Mouse (Mus musculus): ENCODE data around the gene Shprh.
"Not testable (repeated sequence)": the region's sequence is repeated elsewhere in the genome, so short reads cannot be mapped to it uniquely, and the experiment has no call there.

Gene Shprh

DNA sequence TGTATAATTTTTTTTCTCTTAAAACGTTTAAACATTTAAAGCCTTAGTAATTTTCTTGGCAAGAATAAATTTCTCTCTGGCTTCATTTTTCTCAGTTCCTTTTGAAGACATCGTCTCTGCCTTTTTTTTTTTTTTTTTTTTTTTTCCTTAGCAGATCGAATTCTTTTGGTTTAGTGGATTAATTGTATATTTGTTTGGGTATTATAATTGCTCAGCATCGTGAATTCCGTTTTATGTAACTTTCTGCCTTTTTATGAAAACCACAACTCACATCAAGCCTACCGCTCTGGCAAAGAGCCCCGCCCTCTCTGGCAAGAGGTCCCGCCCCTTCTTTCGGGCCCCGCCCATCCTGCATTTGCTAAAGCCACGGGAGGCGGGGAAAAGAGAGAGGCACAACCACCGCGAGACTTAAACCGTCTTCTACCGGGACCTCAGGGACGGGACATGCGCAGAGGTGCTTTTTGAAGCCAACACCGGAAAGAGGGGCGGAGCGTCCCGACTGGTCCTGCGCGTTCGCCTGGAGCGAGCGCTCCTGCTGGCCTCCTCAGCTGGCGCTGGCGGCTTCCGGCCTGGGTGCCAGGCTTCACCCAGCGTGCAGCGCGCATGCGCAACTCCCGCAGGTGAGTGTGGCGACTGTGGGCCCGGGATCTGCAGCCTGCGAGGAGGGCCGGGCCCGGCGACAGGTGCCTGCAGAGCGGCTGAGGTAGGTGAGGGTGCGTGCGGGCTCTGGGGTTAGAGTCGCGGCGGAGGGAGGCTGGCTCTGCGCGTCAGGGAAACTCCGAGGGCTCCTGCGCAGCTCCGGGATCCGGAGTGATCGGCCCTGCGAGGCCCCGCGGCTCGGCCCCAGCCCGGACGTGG is at the start of gene Shprh:
Gene Shprh (plus strand): TSS at position 544 of the 858 bp plus-strand sequence.
- DNase-seq, result peak; percentile 96

DNA sequence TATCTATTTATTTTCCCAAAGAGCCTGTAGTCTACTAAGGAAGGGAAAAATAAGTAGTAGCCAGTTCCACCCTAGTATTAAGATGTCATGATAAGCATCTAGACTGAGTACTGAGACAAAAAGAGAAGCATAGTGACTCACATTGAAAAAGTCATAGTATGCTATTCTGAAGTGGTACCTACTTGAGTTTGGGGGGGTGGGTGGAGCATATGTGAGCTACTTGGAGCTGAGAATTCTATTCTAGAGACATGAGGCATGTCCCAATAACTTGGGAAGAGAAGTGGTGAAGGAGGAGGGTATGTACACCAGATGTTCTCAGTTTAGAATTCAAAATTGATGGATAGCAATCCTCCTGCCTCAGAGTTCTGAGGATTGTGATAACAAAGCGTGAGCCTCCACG is 27.4 kb upstream of the Shprh start:
- DNase-seq, result no peak

DNA sequence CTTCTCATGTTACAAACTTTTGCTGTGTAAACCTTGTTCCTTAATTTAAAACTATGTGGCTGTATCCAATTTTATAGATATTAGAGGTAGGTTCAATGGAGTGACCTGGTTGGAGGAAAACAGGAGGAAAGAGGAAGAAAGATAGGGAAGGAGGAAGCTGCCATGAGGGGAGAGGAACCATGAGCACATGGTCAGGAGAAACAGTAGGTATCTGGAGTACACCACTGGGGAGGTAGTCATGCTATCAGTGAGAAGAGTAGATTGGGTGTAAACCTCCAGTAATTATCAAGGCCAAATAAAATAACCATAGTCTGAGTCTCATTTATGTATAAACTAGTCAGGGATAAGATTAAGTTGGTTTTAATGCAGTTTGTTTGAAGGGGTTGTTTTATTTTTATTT is 3.6 kb upstream of the Shprh start:
- DNase-seq, result no peak

DNA sequence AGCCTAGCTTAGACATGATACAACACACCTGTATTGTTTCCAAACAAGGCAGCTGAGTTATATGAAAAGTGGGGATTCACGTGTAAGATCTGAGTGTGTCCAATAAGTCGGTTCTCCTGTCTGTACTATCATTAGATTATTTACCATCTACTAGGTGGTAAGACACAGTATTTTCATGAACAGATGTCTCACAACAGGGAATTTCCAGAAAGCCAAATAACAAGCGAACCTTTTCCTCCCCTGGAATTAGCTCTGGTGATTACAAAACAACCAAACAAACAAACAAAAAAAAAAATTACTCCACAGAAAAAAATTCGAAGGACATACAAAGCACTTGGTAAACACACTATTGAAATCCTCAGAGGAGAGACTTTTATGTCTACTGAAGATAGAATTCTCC is 781 bp upstream of the Shprh start:
- no peak for DNase-seq

DNA sequence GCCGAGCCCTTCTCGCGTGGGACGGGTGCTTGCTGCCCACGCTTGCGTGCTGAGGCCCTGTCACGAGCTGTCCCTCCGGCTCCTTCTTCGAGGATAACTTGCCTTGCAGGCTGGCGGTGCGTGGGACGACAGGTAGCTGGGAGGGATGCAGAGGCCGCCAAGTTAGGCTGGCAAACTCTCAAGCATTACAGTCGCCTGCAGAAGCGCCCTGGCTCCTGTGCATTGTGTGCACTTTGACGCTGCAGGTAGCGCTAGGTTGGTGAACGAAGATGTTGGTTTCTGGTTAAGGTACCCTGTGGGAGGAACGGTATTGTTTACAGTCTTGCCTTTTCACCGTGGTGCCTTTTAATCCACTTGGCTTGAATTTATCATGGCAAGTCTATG is 507 bp downstream of the Shprh start:
- DNase-seq, result no peak

DNA sequence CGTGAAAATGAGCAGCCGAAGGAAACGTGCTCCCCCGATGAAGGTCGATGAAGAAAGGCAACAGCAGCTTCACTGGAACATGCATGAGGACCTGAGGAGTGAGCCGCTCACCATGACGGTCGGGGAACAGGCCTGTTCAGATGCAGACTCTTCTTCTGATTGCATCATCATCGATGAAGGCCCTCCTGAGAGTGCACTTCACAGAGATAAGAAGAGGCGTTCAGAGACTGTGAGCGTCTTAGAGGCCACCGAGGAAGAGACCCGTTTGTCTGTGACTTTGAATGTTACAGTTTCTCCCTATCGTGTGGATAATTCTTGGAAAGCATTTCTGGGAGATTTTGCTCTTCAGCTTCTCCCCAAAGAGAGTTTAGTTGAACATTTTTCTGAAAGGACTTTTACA is 2.4 kb downstream of the Shprh start:
- no peak for DNase-seq

DNA sequence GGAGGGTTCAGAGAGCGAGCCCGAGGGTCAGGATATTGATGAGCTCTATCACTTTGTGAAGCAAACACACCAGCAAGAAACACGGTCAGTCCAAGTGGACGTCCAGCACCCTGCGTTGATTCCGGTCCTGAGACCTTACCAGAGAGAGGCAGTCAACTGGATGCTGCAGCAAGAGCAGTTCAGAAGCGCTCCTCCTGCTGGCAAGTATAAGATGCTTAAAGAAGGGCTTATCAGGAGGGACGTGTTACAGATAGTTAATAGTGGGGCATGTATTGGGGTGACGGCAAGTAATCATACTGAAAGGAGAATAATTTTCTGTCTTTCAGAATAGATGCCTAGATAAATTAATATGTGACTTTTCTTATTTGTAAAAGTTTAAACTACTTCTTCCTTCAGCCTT is 7.8 kb downstream of the Shprh start:
- no peak for DNase-seq

DNA sequence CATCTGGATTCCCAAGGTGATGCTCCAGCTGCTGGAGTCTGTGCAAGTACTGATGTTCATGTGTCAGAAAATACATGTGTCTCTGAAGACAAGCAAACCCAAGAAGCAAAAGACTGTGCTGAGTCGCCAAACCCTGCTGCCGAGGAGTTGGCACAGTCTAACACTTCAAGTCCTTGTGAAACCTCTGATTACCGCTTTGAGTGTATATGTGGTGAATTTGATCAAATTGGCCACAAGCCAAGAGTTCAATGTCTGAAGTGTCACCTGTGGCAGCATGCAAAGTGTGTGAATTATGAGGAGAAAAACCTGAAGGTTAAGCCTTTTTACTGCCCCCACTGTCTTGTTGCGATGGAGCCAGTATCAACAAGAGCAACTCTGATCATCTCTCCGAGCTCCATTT is 15.3 kb downstream of the Shprh start:
- no peak for DNase-seq

DNA sequence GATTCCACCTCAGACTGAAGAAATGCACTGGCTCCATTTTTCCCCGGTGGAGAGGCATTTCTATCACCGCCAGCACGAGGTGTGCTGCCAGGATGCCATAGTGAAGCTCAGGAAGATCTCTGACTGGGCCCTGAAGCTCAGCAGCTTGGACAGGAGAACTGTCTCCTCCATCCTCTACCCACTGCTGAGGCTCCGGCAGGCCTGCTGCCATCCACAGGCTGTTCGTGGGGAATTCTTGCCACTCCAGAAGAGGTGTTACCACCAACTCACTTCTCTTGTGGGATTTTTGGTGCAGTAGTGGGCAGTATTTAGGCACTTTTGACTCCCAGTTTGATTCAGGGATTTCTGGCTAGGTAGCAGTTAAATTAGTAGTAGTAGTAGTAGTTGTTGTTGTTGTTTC is 21.0 kb downstream of the Shprh start:
- DNase-seq, result no peak

DNA sequence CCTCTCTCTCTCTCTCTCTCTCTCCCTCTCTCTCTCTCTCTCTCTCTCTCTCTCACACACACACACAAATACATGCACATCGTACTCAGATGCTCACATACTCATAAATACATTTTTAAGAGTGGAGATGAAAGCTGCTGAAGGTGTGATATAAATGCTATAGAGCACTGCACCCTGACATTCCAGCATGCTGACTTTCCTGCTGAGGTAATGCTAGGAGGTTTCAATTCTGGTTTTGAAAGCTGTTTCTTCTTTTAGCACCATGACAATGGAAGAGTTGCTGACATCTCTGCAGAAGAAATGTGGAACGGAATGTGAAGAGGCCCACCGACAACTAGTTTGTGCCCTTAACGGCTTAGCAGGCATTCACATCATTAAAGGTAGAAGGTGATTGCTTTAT is 22.4 kb downstream of the Shprh start:
- no peak for DNase-seq

DNA sequence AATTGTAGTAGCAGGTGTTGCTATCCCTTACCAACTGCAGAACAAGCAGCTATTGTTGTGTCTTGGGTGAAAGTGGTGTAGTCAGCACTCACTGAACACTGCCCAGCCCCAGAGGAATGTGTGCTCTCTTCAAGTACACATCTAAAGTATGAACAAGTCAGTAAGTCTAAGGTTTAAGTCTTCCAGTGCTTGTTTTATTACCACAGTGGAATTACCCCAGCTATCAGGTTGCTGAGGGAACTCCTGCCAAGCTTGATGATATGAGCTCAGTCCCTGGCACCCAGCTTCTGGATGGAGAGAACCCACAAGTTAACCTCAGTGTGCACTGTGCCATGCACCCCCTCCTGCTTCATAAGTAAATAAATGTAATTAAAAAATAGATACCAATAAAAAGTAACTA is 23.3 kb downstream of the Shprh start:
- DNase-seq, result no peak

DNA sequence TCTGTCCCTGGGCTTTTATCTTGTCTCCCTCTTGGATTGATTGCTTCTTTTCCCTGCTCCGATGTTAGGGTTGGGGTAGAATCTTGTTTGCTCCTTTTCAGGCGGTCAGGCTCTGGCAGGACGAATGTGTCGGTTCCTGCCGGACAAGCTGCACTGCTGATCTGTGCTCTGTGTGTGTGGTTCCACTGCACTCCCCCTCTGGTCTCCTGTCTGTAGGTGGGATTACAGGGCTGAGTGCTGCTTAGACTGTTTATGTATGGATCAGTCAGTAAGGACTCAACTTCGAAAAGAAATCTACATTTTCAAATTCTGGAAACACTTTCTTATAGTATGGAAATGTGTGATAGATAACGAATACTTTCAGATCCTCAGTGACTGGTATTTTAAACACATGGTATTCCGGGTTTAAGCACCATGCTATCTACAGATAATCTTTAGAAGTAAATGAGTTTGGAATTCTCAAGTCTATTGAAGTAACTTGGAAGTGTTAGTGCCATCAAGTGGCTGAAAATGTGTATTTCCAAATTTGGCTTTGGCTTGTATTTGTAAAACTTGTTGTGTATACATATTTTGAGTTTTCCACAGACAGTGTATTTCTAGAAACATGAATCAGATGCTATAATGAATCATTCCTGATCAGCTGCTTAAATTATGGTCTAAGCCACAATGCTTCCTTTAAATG is 26.7 kb downstream of the Shprh start:
- no peak for DNase-seq

DNA sequence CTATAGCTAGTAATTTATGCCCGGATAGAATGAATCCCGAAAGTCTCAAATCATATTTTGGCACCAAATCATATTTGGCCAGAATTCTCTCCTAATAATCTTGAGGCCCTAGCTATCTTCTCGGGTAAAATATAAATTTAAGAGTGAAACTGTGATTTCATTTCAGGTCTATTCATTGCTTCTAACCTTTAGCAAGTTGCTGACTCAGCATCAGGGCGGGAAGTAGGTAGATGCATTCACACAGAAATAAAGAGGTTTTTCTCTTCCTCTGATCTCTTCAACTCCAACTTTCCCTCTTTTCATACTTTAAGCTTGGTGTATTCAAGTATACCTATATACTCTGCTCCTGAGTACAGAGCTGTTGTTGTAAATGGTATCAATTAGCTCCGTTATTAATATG is 30.9 kb downstream of the Shprh start:
- no peak for DNase-seq

DNA sequence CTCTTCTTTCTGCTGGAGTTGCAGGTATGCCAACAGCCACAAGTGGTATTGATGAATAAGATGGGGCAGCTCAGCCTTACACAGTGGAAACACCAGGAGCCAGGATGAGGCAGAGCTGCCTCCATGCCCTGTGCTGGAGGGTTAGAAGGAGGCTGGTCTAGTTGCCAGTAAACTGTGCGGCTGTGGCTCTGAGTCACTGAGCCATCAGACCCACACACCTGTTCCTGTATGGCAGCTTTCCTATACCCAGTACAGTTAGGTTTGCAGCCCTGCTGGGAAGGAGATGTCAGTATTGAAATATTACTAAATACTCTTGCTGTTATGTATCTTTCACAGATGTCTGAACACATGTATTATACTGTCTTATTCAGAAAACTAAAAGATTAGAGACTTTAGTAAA is 48.1 kb downstream of the Shprh start:
- DNase-seq, result no peak

DNA sequence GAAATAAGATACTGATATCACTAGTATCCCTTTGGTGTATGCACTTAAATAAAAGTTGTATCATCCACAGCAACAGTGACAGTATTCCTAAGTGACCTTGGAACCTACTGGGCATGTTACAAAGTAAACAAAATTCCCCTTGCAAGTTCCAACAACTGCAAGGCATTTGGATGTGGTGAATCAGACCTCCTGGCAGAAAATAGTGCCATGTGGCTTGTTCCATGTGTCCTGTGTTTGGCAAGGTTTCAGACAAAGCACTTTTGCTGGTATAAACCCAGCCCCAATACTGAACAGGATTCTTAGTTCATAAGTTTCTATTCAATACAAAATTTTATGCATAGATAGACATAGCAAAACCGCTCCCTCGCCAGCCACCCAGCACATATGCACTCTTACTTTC is 49.1 kb downstream of the Shprh start:
- DNase-seq, result no peak

DNA sequence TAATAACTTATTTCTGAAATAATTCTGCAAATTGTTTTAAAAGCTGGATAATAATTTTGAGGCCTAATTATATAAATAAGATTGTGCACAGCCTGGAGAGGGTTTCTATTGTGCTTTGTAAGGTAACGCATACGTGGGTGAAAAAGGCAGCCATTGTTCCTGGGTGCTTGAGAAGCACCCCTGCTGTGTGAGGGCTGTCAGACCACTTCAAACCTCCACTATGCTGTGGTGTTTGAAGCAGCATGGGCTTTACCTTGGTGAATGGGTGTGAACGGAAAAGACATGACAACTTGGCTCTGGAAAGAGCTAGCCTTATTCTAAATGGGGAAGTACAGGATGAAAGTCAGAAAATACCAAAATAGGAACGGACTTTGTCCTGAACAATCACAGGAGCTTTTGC is 50.8 kb downstream of the Shprh start:
- DNase-seq, result no peak

DNA sequence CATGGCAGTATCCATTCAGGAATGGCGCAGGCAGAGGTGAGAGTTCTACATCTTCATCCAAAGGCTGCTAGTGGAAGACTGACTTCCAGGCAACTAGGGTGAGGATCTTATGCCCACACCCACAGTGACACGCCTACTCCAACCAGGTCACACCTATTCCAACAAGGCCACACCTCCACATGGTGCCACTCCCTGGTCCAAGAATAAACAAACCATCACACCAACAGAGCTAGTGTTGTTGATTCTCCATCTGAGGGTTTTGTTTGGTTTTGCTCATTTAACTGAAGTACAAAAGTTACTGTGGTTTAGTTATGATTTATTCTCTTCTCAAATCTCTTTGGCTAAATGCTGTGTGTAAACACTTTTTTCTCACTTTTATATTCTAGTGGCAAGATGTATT is 56.7 kb downstream of the Shprh start:
- DNase-seq, result not testable (repeated sequence)

DNA sequence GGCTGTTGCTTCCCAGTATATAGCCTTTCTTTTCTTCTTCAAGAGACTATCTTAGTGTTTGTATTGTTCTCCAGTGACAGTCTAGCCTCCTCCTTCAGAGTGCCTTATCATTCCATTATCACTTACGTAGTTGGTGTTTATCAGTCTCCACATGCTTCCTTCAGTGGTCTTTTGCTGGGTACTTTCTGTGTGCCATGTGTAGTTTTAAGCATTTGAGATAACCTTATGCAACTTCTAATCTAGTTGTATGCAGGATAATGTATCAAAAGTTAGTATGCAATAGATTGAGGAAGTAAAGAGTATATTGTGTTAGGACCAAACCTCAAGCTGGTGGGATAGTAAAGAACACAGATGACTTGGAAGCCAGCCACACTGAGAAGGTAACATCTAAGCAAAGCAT is 59.4 kb downstream of the Shprh start:
- DNase-seq, result no peak

DNA sequence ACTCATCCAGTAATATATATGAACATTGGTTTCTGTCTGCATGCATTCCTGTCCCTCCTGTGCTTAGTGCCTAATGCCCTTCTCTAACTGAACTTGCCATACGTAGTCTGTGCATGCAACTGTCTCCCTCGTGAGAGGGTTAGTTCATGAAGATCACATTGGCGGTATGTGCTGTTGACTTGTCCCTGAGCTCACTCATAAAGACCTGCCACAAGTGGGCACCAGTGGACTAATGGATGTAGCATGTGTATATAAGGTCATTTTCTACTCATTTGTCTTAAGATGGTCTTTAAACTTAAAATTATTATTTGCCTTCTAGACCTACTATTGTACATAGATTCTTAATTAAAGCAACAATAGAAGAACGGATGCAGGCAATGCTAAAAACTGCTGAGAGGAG is 62.8 kb downstream of the Shprh start:
- no peak for DNase-seq

DNA sequence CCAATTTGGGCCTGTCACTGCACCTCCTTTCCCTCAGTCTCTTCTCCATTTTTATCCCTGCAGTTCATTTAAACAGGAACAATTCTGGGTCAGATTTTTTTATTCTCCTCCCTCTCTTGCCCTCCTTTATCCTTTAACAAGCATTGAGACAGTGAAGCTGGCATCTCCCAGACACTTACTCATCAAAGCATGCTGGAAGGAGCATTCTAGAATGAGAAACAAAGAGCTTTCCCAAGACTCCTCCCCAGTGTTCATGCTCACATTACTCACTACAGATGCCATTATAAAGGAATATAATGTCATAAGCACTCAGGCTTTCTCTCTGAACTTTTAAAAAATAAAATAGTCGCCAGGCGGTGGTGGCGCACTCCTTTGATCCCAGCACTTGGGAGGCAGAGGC is 77.2 kb downstream of the Shprh start:
- no peak for DNase-seq

DNA sequence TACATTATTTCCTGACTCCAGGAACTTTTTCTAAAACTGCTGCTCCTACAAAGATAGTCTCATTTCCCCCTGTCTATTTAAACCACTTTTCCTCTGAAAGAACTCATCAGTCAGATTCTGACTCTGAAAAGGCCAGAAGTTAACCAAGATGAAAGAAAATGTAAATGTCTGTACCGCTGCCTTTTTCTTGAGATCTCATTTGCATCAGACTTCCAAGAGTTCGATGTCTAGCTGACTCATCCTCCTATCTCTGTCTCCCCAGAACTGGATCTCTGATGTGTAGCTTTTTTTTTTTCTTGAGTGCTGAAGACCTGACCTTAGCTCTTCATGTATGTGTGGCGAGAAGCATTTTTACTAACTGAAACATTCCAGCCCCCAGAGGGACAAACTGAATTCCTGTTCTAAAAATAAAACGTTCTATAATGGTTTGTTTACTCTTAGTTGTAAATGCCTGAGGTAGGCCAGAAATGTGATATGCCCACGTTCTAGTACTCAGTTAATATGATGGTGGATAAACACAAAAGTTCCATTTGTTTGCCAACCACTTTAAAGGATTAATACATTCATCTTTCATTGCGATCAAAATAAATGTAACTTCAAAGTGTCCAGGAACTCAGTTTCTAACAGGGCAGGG is 80.4 kb downstream of the Shprh start:
- no peak for DNase-seq

DNA sequence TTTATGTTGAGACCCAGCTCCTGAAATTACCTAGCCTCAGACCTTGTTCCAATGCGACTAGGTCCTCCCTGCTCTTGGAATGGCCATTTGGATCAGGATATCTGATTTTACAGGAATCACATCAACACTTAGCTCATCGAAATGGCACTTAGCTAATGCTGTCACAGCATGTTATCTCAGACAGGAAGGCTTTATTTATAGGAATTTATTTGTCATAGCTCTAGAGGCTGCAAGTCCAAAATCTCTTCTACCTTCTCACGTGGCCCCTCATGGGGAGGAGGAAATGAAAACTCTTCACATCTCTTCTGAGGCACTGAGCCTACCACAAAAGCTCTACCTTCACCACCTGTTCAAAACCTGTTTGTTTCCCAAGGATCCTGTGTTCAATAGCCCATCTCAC is 84.0 kb downstream of the Shprh start:
- no peak for DNase-seq

DNA sequence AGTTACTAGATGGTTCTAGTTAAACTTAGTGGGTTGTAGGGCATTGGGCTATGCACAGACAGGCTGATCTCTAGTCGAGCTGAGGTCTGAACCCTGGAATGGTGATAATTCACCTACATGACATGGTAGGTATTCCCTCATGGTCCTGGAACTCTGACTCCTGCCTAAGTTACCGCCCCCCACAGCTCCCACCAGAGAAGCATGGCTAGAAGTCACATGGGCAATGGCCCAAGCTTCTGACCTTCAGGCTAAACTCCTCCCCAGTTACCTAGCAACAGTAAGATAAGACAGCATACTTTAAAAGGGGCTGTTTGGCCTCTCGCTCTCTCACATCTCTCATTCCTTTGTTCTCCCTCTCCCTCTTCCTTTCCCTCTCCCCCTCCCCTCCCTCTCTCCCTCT is 93.8 kb downstream of the Shprh start:
- DNase-seq, result not testable (repeated sequence)

DNA sequence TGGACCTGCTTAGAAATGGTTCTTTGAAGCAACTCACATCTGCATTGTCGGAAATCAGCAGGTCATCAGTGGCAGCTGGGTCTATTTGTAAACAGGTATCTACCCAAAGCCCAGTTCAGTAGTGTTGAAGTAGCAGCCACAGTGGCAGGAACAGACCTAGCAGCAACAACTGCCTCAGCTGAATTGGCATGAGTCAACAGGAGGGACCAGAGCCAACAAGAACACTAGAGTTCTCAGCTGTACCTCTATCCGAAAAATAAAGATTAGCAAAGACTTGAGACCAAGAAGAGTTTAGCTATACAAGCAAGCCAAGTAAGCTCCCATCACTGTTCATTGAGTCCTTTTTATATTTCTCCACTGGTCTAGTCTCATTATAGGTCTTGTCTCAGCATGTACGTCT is 99.0 kb downstream of the Shprh start:
- DNase-seq, result no peak
